Mouse (Mus musculus) thymus, adult 2 months (tissue): ENCODE results near the gene Prkacb.

Experiments used
- CTCF ChIP-seq: fragments of 200-500 bp; IDR thresholded peaks from 2 replicates; pipeline ENCODE4 v1.5.1; 2012; ENCODE audit warnings: mild to moderate bottlenecking, control low read depth, low read length, moderate library complexity, borderline replicate concordance; ENCODE audit not compliant: control insufficient read depth, poor library complexity, insufficient read depth; ENCODE audit errors: extremely low read depth
- POLR2A ChIP-seq: fragments of 200-500 bp; IDR thresholded peaks from 2 replicates; pipeline ENCODE4 v1.6.1; 2012; ENCODE audit warnings: mild to moderate bottlenecking, low read length, control low read depth, moderate library complexity; ENCODE audit not compliant: control insufficient read depth, poor library complexity, insufficient read depth; ENCODE audit errors: extremely low read depth

GRCm38 (mm10) chr3:146768360-146768759 is 44.4 kb downstream of the Prkacb start:
- TF ChIP-seq POLR2A: no peak
- TF ChIP-seq CTCF: no peak
